Mouse (Mus musculus) heart, embryonic 15.5 days (tissue): ENCODE measurements around the gene Smoc2. TPM values are rescaled to one million over a fixed set of nuclear protein-coding genes. Genes with fewer than 3 reads are reported as not detected.

Experiments
- ATAC-seq: fragments of 200-750 bp; cut with Nextera tagmentation; replicated peaks from 2 replicates; pipeline ENCODE4 v1.8.0; 2017; ENCODE audit warnings: low read depth, moderate TSS enrichment; ENCODE audit not compliant: insufficient number of reproducible peaks, insufficient read depth, low FRiP score
- H3K27ac ChIP-seq: fragments of 300-500 bp; sonication (generic); 2 replicates; pipeline ENCODE4 v1.5.1; 2015; ENCODE audit warnings: mild to moderate bottlenecking, inconsistent platforms
- H3K27me3 ChIP-seq: fragments of 300-500 bp; sonication (generic); 2 replicates; pipeline ENCODE4 v1.6.1; 2015; ENCODE audit warnings: inconsistent platforms
- H3K36me3 ChIP-seq: fragments of 300-500 bp; sonication (generic); 2 replicates; pipeline ENCODE4 v1.6.1; 2015; ENCODE audit warnings: mild to moderate bottlenecking, inconsistent platforms
- H3K4me1 ChIP-seq: fragments of 300-500 bp; sonication (generic); replicated peaks from 2 replicates; pipeline ENCODE4 v1.6.1; 2015; ENCODE audit warnings: inconsistent platforms
- H3K4me2 ChIP-seq: fragments of 300-500 bp; sonication (generic); 2 replicates; pipeline ENCODE4 v1.6.1; 2015; ENCODE audit warnings: inconsistent platforms, mild to moderate bottlenecking, moderate library complexity
- H3K4me3 ChIP-seq: fragments of 300-500 bp; sonication (generic); 2 replicates; pipeline ENCODE4 v1.5.1; 2015; ENCODE audit warnings: mild to moderate bottlenecking, inconsistent platforms
- H3K9ac ChIP-seq: fragments of 300-500 bp; sonication (generic); 2 replicates; pipeline ENCODE4 v1.6.1; 2015; ENCODE audit warnings: mild to moderate bottlenecking, inconsistent platforms
- H3K9me3 ChIP-seq: fragments of 300-500 bp; sonication (generic); replicated peaks from 2 replicates; pipeline ENCODE4 v1.6.1; 2016; ENCODE audit warnings: inconsistent platforms
- WGBS: fragments of 180-500 bp; shearing (Covaris S2); methylation state at CpG from one replicate; pipeline ENCODE4 v1.1.7; 2015; ENCODE audit warnings: mixed read lengths; 5-methylcytosine and 5-hydroxymethylcytosine counted together
- polyA plus RNA-seq: library from polyadenylated mRNA; unstranded; fragments of >200 nt; fragmentation: Nextera tagmentation; extraction: Ambion mirVana; gene quantifications from 2 replicates; pipeline ENCODE4 v1.2.1, GENCODE M21; 2015

Gene Smoc2
- polyA plus RNA-seq, 1 experiment from 2014 or later = 37.1 TPM

DNA sequence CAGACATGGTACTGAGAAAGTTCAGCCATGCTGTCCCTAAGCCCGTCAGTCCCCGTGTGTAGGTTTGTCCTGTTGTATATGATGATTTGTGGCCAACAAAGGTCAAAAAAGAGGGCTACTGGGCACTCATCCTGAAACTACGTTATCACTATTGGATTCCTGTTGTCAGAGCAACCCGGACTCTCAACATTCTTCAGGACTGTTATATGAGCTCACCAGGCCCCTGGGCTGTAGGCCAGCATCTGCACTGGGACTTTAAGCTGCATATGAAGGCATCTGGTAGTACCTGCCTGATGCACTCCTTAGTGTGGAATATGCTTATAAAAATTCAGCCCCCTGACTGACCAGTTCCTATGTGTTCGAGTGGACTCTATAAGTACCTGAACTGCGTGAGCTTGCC, 105.7 kb downstream of the Smoc2 start:
- peak; percentile 20; the same call in 1 of the 2 replicates for ATAC-seq
- no peaks in the 10 kb centered on the region for H3K9me3 ChIP-seq
- no peaks in the 10 kb centered on the region for H3K36me3 ChIP-seq
- no peak overlapping the region for H3K4me3 ChIP-seq
- no peak overlapping the region for H3K9ac ChIP-seq
- no peak overlapping the region for H3K27ac ChIP-seq
- peaks cover 39% of the 10 kb centered on the region for H3K27me3 ChIP-seq
- peaks cover 19% of the 10 kb centered on the region for H3K4me1 ChIP-seq
- 54% methylated on average over 6 of the region's 6 CpGs for WGBS
- no peak overlapping the region for H3K4me2 ChIP-seq

- Histone ChIP-seq H3K4me1 (peaks cover 26% of the 10 kb centered on the region), H3K36me3 (no peaks in the 10 kb centered on the region), H3K27ac (no peak overlapping the region), H3K4me3 (no peak overlapping the region), H3K27me3 (peaks cover 43% of the 10 kb centered on the region), H3K9ac (no peak overlapping the region), H3K4me2 (no peak overlapping the region), H3K9me3 (no peaks in the 10 kb centered on the region)
- WGBS = 20% methylated on average over 6 of the region's 6 CpGs
- no peak for ATAC-seq
Measured at GRCm38 (mm10) chr17:14387261-14387660, 108.0 kb downstream of the Smoc2 start.

GRCm38 (mm10) chr17:14392443-14392842, 113.1 kb downstream of the Smoc2 start:
- ATAC-seq = peak; percentile 43; the same call in 1 of the 2 replicates
- H3K27me3 ChIP-seq = peaks cover 51% of the 10 kb centered on the region
- H3K27ac ChIP-seq = 0 out of 2 replicates have a peak overlapping the region, but pooled peaks have one; percentile 14
- H3K9me3 ChIP-seq = no peaks in the 10 kb centered on the region
- H3K36me3 ChIP-seq = no peaks in the 10 kb centered on the region
- H3K9ac ChIP-seq = no peak overlapping the region
- H3K4me2 ChIP-seq = no peak overlapping the region
- no peak overlapping the region for H3K4me3 ChIP-seq
- 35% methylated on average over 2 of the region's 2 CpGs for WGBS
- peaks cover 19% of the 10 kb centered on the region for H3K4me1 ChIP-seq

GRCm38 (mm10) chr17:14394861-14395260, 115.6 kb downstream of the Smoc2 start:
- peaks cover 19% of the 10 kb centered on the region for H3K4me1 ChIP-seq
- no peak overlapping the region for H3K27ac ChIP-seq
- H3K9ac ChIP-seq = no peak overlapping the region
- no peak for ATAC-seq
- WGBS = 46% methylated on average over 5 of the region's 5 CpGs
- no peaks in the 10 kb centered on the region for H3K9me3 ChIP-seq
- H3K36me3 ChIP-seq = no peaks in the 10 kb centered on the region
- no peak overlapping the region for H3K4me2 ChIP-seq
- H3K27me3 ChIP-seq = peaks cover 48% of the 10 kb centered on the region
- H3K4me3 ChIP-seq = no peak overlapping the region

GRCm38 (mm10) chr17:14397456-14397855, 118.2 kb downstream of the Smoc2 start:
- WGBS = 37% methylated on average over 5 of the region's 5 CpGs
- Histone ChIP-seq H3K9me3 (no peaks in the 10 kb centered on the region), H3K4me3 (no peak overlapping the region), H3K27ac (no peak overlapping the region), H3K4me1 (peaks cover 10% of the 10 kb centered on the region), H3K4me2 (no peak overlapping the region), H3K9ac (no peak overlapping the region), H3K27me3 (peaks cover 39% of the 10 kb centered on the region), H3K36me3 (no peaks in the 10 kb centered on the region)
- peak; percentile 61 for ATAC-seq

DNA sequence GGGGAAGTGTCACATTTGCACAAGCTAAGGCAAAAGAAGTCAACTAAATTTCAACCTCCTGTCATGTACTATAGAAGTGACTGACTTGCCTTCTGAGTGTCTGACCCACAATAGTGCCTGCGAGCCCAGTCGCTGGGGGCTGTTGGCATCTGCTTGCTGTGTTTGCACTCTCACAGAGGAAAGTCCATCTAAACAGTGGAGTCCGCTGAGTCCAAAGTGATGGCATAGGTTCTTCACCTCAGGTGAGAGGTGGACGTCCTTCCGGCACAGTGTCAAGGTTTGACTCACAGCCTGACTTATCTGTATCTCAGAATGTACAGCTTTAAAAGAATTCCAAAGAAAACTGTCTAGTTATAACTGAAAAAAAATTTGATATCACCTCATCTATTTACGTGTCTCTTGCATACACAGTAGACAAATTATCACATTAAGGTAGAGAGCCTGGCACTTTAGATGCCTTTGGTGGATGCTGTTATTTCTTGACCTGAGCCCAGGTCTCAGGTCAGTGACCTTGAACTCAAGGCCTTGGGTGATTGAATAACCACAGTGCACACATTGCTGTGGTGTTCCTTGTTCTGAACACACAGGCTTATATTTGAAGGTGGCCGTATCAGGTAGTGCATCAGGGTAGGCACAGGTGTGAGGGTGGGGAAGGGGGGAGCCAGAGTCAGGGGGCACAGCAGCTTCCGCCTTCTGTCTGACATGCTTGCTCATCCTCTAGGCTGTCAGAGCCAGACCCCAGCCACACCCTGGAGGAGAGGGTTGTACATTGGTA, 119.5 kb downstream of the Smoc2 start:
- no peak overlapping the region for H3K9ac ChIP-seq
- H3K27ac ChIP-seq = no peak overlapping the region
- H3K4me2 ChIP-seq = no peak overlapping the region
- no peak overlapping the region for H3K4me3 ChIP-seq
- ATAC-seq = no peak
- H3K27me3 ChIP-seq = peaks cover 45% of the 10 kb centered on the region
- 84% methylated on average over 8 of the region's 8 CpGs for WGBS
- H3K36me3 ChIP-seq = no peaks in the 10 kb centered on the region
- H3K4me1 ChIP-seq = peaks cover 6% of the 10 kb centered on the region
- no peaks in the 10 kb centered on the region for H3K9me3 ChIP-seq

DNA sequence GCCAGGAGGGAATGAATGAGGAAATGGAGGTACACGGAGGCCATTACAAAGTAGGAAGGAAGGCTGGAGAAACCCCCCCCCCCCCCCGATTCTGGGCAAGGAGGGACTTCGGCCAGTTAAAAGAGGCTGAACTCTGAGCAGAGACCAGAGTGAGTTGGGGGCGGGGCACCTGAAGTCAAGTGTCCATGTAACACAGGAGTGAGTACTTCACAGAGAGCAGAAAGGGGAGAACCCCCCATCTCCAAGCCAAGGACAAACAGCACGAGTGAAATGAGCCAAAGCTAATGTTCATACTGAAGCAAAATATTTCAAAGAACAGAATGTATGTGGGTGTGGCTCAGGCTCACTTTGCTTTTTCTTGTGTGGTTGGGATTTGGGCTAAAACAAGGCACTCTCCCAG, 121.7 kb downstream of the Smoc2 start:
- 71% methylated on average over 5 of the region's 5 CpGs for WGBS

GRCm38 (mm10) chr17:14407874-14408273, 128.6 kb downstream of the Smoc2 start:
- no peak overlapping the region for H3K9ac ChIP-seq
- peaks cover 57% of the 10 kb centered on the region for H3K27me3 ChIP-seq
- no peaks in the 10 kb centered on the region for H3K4me1 ChIP-seq
- H3K27ac ChIP-seq = no peak overlapping the region
- ATAC-seq = peak; percentile 47; the same call in 1 of the 2 replicates
- H3K4me3 ChIP-seq = no peak overlapping the region
- no peak overlapping the region for H3K4me2 ChIP-seq
- no peaks in the 10 kb centered on the region for H3K9me3 ChIP-seq
- 20% methylated on average over 5 of the region's 5 CpGs for WGBS
- no peaks in the 10 kb centered on the region for H3K36me3 ChIP-seq

More for the DNA sequence above, 121.7 kb downstream of the Smoc2 start:
- H3K9me3 ChIP-seq = no peaks in the 10 kb centered on the region
- H3K36me3 ChIP-seq = no peaks in the 10 kb centered on the region
- H3K27ac ChIP-seq = no peak overlapping the region
- no peak for ATAC-seq
- no peak overlapping the region for H3K4me2 ChIP-seq
- H3K9ac ChIP-seq = no peak overlapping the region
- H3K27me3 ChIP-seq = peaks cover 42% of the 10 kb centered on the region
- peaks cover 6% of the 10 kb centered on the region for H3K4me1 ChIP-seq
- no peak overlapping the region for H3K4me3 ChIP-seq

- Histone ChIP-seq H3K4me3 (no peak overlapping the region), H3K27ac (no peak overlapping the region), H3K9ac (no peak overlapping the region), H3K4me2 (no peak overlapping the region), H3K36me3 (no peaks in the 10 kb centered on the region), H3K27me3 (peaks cover 34% of the 10 kb centered on the region), H3K9me3 (no peaks in the 10 kb centered on the region), H3K4me1 (no peaks in the 10 kb centered on the region)
- ATAC-seq = no peak
- 64% methylated on average over 2 of the region's 2 CpGs for WGBS
Measured at GRCm38 (mm10) chr17:14412460-14412859, 133.2 kb downstream of the Smoc2 start.

GRCm38 (mm10) chr17:14414511-14414910, 135.2 kb downstream of the Smoc2 start:
- Histone ChIP-seq H3K4me2 (no peak overlapping the region), H3K9ac (no peak overlapping the region), H3K4me3 (no peak overlapping the region), H3K9me3 (no peaks in the 10 kb centered on the region), H3K36me3 (no peaks in the 10 kb centered on the region), H3K27ac (no peak overlapping the region), H3K4me1 (no peaks in the 10 kb centered on the region), H3K27me3 (peaks cover 45% of the 10 kb centered on the region)
- ATAC-seq = no peak
- WGBS = 69% methylated on average over 5 of the region's 5 CpGs

GRCm38 (mm10) chr17:14420460-14421046, 141.2 kb downstream of the Smoc2 start:
- Histone ChIP-seq H3K36me3 (no peaks in the 10 kb centered on the region), H3K4me3 (no peak overlapping the region), H3K9ac (no peak overlapping the region), H3K4me2 (no peak overlapping the region), H3K27me3 (peaks cover 32% of the 10 kb centered on the region), H3K9me3 (no peaks in the 10 kb centered on the region), H3K27ac (no peak overlapping the region), H3K4me1 (no peaks in the 10 kb centered on the region)
- WGBS = 39% methylated on average over 8 of the region's 8 CpGs
- no peak for ATAC-seq

- H3K4me1 ChIP-seq = no peaks in the 10 kb centered on the region
- no peak overlapping the region for H3K9ac ChIP-seq
- ATAC-seq = no peak
- no peaks in the 10 kb centered on the region for H3K9me3 ChIP-seq
- no peak overlapping the region for H3K27ac ChIP-seq
- H3K27me3 ChIP-seq = peaks cover 11% of the 10 kb centered on the region
- no peak overlapping the region for H3K4me3 ChIP-seq
- no peak overlapping the region for H3K4me2 ChIP-seq
- WGBS = 54% methylated on average over 6 of the region's 6 CpGs
- no peaks in the 10 kb centered on the region for H3K36me3 ChIP-seq
Measured at GRCm38 (mm10) chr17:14426481-14426880, 147.2 kb downstream of the Smoc2 start.
